Mouse (Mus musculus) thymus, postnatal 25 days (tissue): Measurements from ENCODE around the gene Zkscan17.

ENCODE experiments used
- DNase-seq: peaks from one replicate; pipeline ENCODE4 v3.0.0; 2022

Zkscan17 gene

DNA sequence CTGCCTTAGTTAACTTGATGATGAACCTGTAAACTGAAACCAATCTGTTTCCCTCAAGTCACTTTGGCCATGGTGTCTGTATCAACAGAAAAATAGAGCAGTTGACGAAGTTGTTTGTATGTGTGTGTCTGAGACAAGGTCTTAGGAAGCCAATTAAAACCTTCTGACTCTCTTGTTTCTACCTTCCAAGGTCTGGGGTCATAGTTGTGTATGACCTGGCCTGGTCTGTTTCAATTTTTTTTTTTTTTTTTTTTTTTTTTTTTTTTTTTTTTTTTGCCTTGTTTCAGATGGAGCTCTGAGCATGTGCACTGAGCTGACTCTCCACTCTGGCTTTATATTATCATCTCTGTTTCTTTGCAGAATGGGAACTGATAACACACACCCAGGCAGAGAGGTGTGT is 9.1 kb downstream of the Zkscan17 start:
- no peak for DNase-seq

DNA sequence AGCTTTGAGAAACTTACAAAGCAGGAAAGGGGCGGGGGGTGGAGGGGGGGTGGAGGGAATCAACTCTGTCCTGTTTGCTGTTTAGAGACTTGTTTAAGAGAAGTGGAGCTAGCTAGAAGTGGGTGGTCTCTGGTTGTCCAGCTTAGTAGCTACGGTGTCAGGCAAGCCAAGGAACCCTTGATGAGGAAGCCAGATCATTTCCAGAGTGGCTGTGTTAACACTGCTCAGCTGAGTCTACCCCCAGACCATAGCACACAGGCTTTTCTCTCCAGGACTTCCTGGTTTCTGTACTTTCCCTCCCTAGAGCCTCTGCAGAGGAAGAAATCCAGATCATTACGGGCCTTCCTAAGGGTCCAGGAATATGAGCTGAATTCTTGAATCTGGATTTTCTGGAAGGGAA is 11.8 kb downstream of the Zkscan17 start:
- DNase-seq: no peak

DNA sequence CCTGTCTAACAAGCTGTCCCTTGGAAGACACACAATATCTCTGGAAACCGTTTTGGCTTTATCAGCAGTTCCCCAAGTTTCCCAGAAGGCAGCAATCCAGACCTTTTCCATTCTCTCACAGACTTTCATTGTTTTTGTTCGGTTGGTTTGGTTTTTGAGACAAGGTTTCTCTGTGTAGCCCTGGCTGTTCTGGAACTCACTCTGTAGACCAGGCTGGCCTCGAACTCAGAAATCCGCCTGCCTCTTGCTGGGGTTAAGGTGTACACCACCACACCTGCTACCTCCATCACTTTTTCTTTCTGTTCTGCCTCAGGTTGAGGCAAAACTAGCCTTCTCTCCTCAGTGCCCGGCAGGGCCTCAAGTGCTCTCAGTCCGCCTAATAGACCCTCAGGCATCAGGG is 12.2 kb downstream of the Zkscan17 start:
- DNase-seq: no peak

DNA sequence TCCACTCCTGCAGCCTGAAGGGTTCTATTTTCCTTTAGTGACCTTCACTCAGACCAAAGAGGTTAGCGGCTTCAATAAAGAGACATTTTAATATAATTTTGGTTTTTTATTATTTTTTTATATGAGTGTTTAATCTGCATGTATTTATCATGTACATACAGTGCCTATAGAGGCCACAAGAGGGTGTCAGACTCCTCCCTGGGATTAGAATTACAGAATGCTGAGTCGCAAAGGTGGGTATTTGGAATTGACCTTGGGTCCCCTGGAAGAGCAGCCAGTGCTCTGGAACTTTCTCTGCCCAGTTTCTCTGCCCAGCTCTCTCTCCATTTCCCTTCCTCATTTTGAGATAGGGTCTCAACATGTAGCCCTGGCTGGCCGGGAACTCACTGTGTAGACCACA is 13.0 kb downstream of the Zkscan17 start:
- DNase-seq: no peak

DNA sequence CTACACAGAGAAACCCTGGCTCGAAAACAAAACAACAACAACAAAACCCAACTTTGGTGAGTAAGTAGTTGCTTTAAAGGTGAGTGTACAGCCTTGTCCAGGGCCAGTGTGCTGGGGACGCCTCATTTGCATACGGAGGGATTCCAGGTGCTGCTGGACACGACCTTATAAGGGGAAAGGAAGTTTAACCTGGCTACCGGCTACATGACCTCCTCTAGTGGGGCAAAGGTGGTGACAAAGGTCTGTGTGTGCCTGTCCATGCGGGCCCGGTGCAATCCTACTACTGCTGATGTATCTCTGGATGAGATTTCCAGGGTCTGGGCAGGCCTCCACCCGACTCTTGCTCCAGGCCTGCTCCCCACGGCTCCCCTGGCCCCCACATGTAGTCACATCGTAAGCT is 13.8 kb downstream of the Zkscan17 start:
- DNase-seq: no peak

DNA sequence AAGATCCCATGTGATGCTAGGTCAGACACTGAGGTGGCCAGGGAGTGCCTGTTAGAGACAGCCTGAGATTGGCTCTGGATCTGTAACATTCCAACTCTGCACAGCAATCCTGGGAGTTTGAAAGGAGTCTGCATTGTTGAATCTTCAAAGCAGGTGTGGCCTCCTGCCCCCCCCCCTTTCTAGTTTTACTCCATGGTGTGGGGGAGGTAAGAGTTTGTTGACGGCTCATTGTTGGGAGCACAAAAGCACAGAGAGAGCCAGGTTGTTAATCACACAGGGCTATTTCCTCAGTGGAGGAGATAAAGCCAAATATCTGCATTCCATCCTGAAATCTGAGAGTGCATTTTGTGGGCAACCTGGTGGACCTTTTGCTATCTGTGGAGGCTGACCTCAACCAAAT is 15.0 kb downstream of the Zkscan17 start:
- no peak for DNase-seq

DNA sequence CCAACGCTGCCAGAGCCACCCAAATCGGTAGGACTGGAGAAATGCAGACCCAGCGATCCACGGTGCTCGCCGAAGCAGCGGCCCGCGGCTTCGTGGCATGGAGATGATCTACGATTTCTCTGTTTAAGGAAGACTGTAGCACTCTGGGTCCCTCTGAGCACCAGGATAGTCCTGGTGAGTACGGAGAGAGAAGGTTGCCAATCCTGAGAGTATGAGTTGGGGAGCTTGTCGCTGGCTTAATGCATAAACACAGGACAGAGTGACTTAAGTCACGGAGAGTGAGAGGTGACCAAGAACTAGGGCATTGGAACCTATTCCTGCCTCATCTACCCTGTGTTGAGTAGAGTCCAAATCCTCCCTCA is 19.9 kb downstream of the Zkscan17 start:
- DNase-seq: no peak

DNA sequence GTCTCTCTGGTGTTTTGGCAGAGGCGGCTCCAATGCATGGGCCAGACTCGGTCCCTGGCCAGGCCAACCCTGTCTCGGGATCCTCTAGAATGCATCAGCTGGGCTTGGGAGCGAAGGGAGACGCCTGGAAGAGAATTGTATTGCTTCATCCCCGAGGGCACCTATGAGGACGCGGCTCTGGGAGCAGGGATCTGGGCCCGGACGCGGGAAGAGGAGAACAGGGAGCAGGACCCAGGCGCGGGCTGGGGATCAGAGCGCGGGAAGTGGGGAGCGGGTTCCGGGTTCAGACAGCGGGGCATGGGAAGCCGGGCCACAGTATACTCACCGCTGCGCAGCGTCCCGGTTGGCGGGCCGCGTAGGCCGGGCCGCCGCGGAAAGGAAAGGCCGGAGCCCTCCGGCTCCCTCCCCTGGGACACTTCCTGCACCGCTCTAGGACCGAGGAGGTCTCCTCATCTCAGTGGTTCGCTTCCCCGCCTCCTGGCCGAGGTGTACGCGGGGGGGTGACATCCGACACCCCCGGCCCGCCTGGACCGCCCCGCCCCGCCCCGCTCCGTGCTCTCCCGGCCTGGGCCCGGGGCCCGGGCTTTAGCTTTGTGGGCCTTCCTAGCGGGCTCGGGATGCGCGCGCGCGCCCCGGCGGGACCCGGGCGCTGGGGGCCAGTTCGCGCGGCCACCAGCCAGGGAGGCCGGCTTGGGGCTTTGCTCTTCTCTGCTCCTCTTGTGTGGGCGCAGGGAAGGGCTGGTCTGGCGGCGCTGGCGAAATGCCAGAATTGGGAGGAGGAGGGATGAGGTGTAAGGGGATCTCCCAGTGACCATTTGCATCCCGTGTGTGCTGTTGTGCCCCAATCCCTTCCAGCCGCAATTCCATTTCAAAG is 20.5 kb downstream of the Zkscan17 start:
- DNase-seq: peak; percentile 71

DNA sequence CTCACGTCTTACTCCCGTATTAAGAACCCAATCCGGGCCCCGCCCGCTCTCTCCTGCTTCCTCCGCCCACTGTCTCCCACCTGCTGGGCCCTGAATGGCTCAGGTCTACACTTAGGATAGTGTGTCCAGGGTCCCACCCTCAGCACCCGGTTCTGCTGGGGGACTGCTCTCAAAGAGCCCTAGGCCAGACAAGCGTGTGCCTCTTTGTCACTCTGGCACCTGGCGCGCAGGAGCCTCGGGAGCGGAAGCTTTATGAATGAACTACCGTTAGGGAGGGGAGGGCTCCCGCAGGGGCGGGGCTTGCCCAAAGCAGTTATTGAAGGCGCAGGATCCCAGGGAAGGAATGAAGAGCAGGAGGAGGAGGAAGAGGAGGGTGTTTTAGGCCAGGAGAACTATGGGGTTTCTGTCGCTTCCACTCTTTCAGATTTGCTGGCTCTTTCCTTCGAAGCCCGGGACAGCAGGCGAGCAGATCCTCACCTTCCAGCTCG is 21.2 kb downstream of the Zkscan17 start:
- DNase-seq: peak; percentile 84

DNA sequence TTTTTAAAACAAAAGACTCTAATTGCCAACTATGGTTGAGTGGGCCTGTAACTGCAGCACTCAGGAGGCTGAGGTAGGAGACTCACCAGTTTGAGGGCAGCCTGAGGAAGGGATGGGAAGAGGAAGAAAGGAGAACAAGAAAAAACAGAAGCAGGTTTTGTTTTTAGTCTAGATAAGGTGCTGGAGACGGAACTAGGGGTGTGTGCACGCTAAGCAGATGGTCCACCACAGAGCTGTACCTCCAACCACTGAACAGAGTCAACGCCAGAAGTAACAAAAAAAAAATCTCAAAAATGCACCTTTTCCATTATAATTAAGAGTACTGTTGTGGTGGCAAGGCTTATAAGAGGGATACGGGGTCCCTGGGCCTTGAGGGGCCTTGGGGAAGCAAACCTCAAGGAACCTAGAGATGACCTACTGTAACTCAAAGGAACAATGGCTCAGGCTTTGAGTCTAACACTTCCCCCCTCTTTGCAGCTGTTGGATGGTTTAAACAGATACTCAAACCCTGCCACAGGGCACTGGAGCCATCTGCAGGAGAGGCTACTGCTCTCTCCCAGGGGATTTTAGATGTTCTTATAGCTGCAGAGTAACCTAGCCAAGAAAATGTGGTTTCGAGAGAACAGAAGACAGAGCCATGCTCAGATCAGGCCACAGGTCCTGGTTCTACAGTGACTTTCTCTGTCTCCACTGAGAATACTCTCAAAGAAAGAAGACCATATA is 24.4 kb downstream of the Zkscan17 start:
- no peak for DNase-seq

DNA sequence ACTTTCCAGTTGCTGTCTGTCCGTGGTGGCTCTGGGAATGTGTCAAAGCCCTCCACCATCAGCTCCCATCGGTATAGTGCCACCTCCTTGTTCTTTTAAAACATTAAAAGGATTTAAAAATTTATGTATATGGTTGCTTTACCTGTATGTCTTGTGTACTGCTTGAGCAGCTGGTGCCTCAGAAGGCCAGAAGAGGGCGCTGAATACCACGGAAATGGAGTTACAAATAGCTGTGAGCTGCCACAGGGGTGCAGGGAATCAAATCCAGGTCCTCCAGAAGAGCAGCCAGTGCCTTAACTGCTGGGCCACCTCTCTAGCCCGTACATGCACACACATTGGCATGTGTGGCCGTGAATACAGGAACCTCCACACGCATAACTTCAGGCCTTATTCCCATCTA is 28.8 kb downstream of the Zkscan17 start:
- no peak for DNase-seq

DNA sequence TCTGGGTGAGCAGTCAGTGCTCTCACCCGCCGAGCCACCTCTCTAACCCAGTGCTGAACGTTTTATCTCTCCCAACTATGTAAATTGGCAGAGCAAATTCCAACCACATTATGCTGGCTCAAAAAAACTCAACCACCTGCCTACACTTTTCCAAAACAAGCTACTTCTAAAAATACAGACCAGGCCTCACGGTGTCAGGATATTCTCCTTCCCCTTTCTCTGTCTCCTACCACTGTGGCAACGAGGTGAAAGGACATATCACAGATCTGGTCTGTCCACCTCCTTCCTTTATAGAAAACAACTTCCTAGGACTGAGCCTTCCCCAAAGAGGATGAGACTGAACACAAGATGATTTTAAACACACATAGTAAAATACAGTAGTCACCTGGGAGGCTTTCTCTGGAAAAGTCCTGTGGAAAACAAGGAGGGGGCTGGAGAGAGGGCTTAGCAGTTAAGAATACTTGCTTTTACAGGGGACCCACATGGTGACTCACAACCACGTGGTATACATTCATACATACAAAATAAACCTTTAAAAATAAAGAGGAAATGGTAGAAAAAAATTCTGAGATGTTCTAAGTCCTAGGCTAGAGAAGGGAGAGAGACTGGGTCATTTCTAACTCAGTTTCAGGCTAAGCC is 29.8 kb downstream of the Zkscan17 start:
- no peak for DNase-seq

DNA sequence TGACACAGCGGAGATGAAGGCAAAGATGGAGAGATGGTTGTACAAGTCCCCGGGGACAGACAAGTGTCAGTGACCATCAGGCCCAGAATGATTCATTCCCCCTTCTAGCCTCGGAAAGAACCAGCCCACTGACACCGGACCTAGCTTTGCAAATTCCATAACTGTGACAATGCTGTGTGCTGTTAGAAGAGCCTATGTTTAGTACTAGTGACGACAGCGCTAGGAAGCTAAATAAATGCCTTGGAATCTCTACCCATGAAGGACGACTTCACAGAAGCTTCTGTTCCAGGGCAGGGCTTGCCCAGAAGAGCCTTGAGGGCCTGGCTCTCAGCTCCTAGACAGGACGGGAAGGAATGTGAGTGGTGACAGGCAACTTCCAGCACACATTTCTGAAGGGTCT is 40.3 kb downstream of the Zkscan17 start:
- no peak for DNase-seq

DNA sequence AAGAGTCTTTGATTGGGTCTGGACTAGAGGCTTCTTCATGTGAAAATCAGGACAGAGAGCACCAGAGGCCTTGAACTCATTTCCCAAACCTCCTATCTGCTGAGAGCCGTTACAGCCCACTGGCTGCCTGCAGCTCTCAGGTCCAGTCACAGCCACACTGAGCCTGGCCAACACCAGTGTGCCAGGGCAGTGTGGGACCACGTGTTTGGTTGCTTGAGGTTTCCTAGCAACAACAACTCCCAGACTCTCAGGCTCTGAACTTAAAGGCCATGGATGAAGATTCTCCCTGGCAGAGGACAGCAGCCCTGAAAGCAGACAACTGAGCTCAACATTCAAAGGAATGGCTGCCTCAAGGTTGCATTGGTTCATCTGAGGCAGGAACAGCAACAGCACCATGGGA is 40.9 kb downstream of the Zkscan17 start:
- no peak for DNase-seq

DNA sequence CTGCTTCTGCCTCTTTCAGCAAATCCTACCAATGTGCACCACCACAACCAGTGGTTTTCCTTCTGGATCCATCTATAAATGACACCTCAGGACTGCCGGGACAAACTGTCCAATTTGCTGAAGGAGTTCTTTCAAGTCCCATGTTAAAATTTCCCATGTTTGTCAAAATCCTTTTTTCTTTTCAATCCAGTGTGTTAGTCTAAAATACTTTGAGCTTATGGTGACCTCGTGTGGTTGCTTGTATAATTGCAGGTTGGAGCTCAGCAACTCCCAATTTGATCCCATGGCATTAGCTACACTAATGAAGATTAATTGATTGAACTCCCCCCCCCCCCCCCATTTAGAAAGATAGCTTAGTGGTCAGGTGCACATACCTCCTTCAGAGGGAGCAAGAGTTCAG is 43.3 kb downstream of the Zkscan17 start:
- peak; percentile 34 for DNase-seq

DNA sequence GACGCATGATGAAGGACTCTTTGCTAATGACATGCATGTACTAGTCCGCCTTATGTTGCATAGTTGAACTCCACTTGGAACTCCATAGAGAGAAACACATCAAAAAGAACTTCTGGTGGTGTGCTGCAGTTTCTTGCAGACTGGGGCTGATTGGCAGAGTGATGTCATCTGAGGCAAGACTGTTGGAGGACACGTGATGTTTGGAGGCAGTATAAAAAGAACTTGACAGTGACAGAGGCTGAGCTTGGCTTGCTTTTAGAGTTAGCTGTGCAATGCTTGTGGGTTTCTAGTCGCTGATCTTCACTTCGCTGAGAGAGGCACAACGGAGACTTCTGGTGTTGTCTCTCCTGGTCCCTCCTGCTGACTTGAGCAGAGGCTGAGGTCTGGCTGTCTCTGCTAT is 49.3 kb downstream of the Zkscan17 start:
- no peak for DNase-seq

DNA sequence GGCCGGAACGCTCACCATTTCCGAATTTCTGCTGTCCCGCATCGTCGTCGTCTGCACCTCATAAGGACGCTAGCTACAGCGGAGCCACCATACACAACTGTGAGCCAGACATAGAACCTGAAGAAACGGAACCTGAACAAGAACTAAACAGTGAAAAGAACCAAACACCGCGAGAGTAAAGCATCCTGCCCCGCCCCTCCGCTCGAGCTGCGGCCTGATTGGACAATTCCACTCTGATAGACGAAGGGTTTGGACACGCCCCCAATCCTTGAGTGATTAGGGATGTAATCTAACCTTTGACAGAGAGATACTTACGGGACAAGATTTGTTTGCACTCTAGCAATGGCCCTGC is 54.2 kb downstream of the Zkscan17 start, which contains the start of gene Zfp867:
Gene Zfp867 (minus strand): TSS at position 149 of the 352 bp plus-strand sequence.
- DNase-seq: peak; percentile 86

DNA sequence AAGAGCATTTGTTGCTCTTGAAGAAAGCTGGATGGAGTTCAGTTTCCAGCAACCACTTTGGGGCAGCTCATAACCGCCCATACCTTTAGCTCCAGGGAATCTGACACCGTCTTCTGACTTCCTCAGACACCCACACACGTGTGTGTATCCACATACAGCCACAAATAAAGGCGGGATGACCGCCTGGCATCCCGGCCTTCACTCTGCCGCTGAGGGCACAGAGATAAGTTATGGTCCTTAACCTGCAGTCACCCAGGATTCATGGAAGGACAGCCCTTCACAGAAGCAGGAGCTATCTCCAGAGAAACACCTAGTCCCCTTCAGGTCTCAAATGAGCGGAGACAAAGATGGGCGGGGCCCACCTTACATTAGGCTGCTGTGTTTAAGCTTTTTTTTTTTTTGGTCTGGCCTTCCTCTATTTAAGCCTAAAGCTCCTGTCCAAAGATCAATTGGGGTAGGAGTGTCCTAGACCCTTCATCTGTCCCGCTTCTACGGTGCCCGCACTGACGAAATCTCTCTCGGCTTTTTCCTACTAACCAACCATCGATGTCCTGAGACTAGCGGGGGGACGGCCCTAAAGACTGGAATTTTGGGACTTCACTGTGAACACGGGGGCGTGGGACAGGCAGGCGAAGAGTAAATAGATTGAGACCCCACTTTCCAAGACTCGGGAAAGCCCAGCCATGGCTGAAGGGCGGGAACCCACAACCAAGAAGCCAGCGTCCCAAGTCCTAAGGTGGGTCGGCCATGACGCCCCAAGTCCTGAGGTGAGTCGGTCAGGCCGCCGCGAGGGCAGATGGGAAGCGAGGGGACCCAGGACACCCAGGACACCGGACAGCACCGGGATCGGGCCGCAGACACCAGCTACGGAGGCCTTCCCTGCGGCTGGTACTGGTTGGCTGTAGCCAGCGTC is 54.9 kb downstream of the Zkscan17 start:
- DNase-seq: no peak

DNA sequence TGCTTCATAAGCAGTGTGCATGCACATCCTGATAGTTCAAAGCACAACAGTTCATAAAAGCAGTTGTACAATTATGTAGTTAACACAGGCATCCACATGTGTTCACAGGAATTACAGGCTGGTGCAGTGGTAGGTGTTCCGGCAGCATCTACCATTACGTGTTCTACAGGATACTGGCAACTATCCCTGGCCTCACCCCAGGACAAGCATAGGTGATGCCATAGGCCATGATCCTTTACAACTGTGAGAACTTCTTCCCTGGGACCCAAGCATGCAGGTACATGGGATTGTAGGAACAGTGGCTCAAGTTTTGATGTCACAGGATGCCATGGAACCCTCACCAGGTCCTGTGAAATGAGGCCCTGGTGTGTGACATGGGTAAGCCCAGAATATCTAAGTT is 66.1 kb downstream of the Zkscan17 start:
- DNase-seq: no peak

DNA sequence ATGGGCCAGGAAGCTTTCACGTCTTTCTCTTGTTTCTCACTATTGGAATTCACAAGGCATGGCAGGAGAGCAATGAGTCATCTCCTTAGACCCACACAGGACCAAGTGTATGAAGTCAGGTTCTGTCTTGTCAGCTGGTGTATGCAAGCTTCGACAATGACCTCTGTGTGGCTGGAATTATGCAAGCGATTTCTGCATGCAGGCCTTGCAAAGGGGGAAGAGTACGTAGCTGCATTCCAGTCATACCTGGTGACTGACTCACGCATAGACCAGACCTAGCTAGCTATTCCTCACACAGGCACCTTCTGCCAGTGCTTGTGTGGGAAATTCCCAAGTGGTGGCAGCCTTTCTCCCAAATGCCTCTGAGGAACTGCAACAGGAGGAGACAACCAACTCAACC is 67.6 kb downstream of the Zkscan17 start:
- DNase-seq: no peak

DNA sequence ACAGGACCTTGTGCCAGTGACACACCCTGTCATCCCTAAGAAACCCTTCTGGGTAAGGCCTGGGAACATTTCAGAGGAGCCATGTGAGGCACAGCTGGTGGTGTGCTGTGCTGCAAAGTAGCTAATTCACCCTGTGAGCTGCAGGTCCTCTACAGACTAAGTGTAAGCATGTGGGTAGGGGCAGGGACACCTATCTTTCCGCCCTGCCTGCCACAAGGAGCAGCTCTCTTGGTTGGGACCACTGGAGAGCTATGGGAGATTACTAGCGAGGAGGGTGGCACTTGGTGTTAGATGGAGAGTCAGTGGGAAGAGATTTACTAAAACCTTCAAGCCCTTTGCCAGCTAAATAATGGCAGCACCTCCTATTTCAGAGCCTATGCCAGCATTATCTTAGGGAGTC is 69.7 kb downstream of the Zkscan17 start:
- no peak for DNase-seq

DNA sequence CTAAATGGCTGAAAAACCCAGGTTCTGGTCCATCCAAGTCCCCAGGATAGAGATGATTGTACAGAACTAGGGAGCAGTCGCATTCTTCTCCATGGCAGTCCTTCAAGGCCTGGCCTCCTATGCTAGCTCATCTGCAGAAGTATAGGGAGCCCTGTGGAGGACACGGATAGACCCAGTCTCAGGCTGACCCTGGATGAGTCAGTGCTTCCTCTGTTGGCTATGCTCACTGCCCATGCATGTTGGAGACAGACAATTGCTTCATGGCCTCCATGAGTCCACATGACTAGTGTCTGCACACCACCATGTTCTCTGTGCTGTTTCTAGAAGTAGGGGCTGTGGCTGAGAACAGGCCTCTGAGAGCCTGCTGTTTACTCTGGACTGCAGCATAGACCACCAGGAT is 70.2 kb downstream of the Zkscan17 start:
- no peak for DNase-seq

DNA sequence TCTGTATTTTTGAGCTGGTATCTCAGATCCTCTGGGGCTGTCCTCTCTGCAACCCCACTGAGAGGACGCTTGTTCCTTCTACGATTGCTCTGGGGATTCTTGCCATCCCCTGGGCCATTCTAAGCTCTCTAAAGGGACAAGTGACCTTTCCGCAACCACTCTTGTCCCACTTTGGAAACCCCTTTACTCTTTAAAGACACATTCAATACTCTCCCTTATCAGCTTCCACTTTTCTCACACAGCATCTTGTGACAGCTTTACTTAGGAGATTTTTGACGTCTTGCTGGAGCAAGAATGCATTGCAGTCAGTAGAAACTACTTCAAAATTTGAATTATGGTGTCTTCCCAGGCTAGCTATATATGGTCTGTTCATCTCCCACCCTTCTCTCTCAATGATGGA is 75.5 kb downstream of the Zkscan17 start, which contains the start of gene Snap47:
Gene Snap47 (minus strand): TSS at position 101 of the 400 bp plus-strand sequence.
- DNase-seq: no peak
